Mouse (Mus musculus): ENCODE measurements around the gene Btbd35f26. TPM values are rescaled to one million over a fixed set of nuclear protein-coding genes. Genes with fewer than 3 reads are reported as not detected.
"Not testable (repeated sequence)": the region's sequence is repeated elsewhere in the genome, so short reads cannot be mapped to it uniquely, and the experiment has no call there.

The Btbd35f26 gene
- total RNA-seq (2018; cell fraction: chromatin; rRNA removed): not detected
- not detected for total RNA-seq (2018; cell fraction: cytosol; rRNA removed)
- total RNA-seq (2018; cell fraction: nucleus; rRNA removed): not detected
- polyA plus RNA-seq (2018): not detected in 3 replicates

DNA sequence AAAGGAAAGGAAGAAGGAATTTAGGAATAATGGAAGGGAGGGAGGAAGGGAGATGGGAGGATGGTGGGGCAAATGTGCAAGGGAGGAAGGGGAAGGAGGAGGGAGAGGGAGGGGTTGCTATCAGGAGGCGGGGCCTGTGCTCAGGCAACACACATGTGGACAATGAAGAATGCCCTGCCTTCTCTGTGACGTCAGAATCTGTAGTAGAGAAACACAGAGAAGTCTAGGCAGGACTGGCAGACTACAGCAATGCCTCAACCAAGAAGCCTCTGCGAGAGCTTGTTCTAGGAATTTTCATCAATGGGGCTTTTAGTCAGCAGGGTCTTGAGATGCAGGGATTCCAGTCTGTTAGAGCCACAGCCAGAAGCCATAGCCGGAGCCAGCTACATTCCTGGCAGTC, at the start of gene Btbd35f26:
Btbd35f26 (plus strand) TSS at position 301 of the 400 bp plus-strand sequence.
- WGBS (ENCODE audit: missing documents): no CpG with 5 or more reads among the region's 4 CpGs
- H3K4me3 ChIP-seq (ENCODE audit: inconsistent target); H3K79me2 ChIP-seq (ENCODE audit: inconsistent target); H3K36me3 ChIP-seq (ENCODE audit: inconsistent target); H3K27ac ChIP-seq: not testable (repeated sequence)

DNA sequence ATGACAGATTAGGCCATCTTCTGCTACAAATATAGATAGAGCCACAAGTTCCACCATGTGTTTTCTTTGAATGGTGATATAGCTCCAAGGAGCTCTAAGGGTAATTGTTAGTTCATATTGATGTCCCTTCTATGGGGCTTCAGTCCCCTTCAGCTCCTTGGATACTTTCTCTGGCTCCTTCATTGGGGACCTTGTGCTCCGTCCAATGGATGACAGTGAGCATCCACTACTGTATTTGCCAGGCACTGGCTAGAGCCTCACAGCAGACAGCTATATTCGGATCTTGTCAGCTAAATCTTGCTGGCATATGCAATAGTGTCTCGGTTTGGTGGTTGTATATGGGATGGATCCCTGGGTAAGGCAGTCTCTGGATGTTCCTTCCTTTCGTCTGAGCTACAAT, 5.7 kb downstream of the Btbd35f26 start:
- H3K4me3 ChIP-seq (ENCODE audit: inconsistent target); H3K79me2 ChIP-seq (ENCODE audit: inconsistent target); H3K27ac ChIP-seq; H3K36me3 ChIP-seq (ENCODE audit: inconsistent target): not testable (repeated sequence)
- 100% methylated on average over 1 of the region's 4 CpGs for WGBS (ENCODE audit: missing documents)

- H3K4me3 ChIP-seq (ENCODE audit: inconsistent target); H3K27ac ChIP-seq; H3K79me2 ChIP-seq (ENCODE audit: inconsistent target); H3K36me3 ChIP-seq (ENCODE audit: inconsistent target): not testable (repeated sequence)
- no CpG with 5 or more reads among the region's 4 CpGs for WGBS (ENCODE audit: missing documents)
These were observed 47.6 kb downstream of the Btbd35f26 start, which contains the start of gene Btbd35f19 for GRCm38 (mm10) chrX:31383818-31384217. Gene Btbd35f19, minus strand, starts transcription at chrX:31383918.

Other genes starting within 250 kb of the Btbd35f26 start
- not detected in 3 replicates for gene Btbd35f29, start 218.8 kb upstream of the Btbd35f26 start, polyA plus RNA-seq (2018)
- gene Spin2f, start 82.6 kb upstream of the Btbd35f26 start, polyA plus RNA-seq (2018): not detected in 3 replicates
- not detected in 3 replicates for gene Btbd35f19, start 47.5 kb downstream of the Btbd35f26 start, polyA plus RNA-seq (2018)
- not detected in 3 replicates for gene Gm21883, start 237.8 kb downstream of the Btbd35f26 start, polyA plus RNA-seq (2018)

Data from macrophage (primary cell).